Mouse (Mus musculus) testis, adult 2 months (tissue): ENCODE measurements around the gene Eif3l. TPM values are rescaled to one million over a fixed set of nuclear protein-coding genes. Genes with fewer than 3 reads are reported as not detected.

ENCODE experiments used
- H3K27ac ChIP-seq: fragments of 200-500 bp; 2 replicates; pipeline ENCODE4 v1.5.1; 2012; ENCODE audit warnings: low read depth, low read length; ENCODE audit not compliant: control insufficient read depth, insufficient read depth
- H3K27me3 ChIP-seq: fragments of 200-500 bp; 2 replicates; pipeline ENCODE4 v1.6.1; 2012; ENCODE audit warnings: mild to moderate bottlenecking, low read length, moderate library complexity; ENCODE audit not compliant: control insufficient read depth, insufficient read depth
- H3K36me3 ChIP-seq: fragments of 200-500 bp; 2 replicates; pipeline ENCODE4 v1.6.1; 2012; ENCODE audit warnings: mild to moderate bottlenecking, low read length; ENCODE audit not compliant: control insufficient read depth, insufficient read depth
- H3K4me1 ChIP-seq: fragments of 200-500 bp; 2 replicates; pipeline ENCODE4 v1.6.1; 2012; ENCODE audit warnings: low read length; ENCODE audit not compliant: control insufficient read depth, insufficient read depth
- H3K4me3 ChIP-seq: fragments of 200-500 bp; 2 replicates; pipeline ENCODE4 v1.5.1; 2012; ENCODE audit warnings: low read depth, mild to moderate bottlenecking, low read length, moderate library complexity, mixed read lengths; ENCODE audit not compliant: control insufficient read depth
- CTCF ChIP-seq: fragments of 200-500 bp; IDR thresholded peaks from 2 replicates; pipeline ENCODE4 v1.5.1; 2012; ENCODE audit warnings: low read depth, mild to moderate bottlenecking, inconsistent platforms, low read length, moderate library complexity; ENCODE audit not compliant: control insufficient read depth, insufficient read depth, insufficient replicate concordance
- POLR2A ChIP-seq: fragments of 200-500 bp; IDR thresholded peaks from 2 replicates; pipeline ENCODE4 v1.6.1; 2012; ENCODE audit warnings: low read depth, mild to moderate bottlenecking, inconsistent platforms, low read length, moderate library complexity; ENCODE audit not compliant: control insufficient read depth
- polyA plus RNA-seq: library from polyadenylated mRNA; depleted of rRNA; stranded (reverse); fragments of >200 nt; gene quantifications from 2 replicates; pipeline ENCODE4 v1.2.3, GENCODE M21; 2012

Gene Eif3l
- polyA plus RNA-seq, 1 experiment: 110 TPM

- Histone ChIP-seq H3K27ac (peak within 1 kb of the TSS; percentile 90), H3K4me3 (peak within 1 kb of the TSS; percentile 94), H3K36me3 (no peaks in the 10 kb centered on the region), H3K4me1 (peaks cover 22% of the 10 kb centered on the region), H3K27me3 (no peaks in the 10 kb centered on the region)
- TF ChIP-seq CTCF (no peak), POLR2A (0 out of 2 replicates have a peak, but pooled peaks have one; percentile 14)
Observed at GRCm38 (mm10) chr15:79108421-79109320, 33.7 kb downstream of the Eif3l start, which contains the start of gene Micall1. Gene Micall1, plus strand, starts transcription at chr15:79108898.

DNA sequence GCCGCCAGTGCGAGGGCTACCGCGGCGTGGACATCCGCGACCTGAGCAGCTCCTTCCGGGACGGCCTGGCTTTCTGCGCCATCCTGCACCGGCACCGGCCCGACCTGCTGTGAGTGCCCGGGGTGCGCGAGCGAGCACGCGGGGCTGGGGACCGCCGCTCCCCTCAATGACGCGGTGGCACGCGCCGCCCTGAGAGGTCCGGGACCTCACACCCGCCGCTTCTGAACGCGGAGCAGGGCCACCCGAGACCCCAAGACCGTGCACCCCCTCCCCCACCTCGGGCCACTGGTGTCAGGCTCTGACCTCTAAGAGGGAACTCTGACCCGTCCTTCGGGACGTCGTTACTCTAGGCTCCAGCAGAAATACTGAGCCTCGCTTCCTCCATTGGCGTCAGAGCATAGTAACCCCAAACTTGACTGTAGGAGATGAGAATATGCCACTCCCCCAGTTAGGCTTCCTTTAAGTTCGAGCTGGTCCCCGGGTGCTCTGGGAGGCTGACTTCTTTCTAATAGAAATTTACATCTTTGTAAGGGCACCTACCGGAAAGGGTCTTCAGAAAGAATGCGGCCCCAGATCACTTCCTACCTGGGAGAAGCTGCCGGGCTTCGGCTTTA, 34.4 kb downstream of the Eif3l start:
- Histone ChIP-seq H3K27me3 (no peaks in the 10 kb centered on the region), H3K27ac (peak overlapping the region; percentile 90), H3K36me3 (no peaks in the 10 kb centered on the region), H3K4me3 (peak overlapping the region; percentile 94), H3K4me1 (peaks cover 22% of the 10 kb centered on the region)
- TF ChIP-seq CTCF (no peak), POLR2A (no peak; the same call in 1 of the 2 replicates)

GRCm38 (mm10) chr15:79110031-79110430, 35.1 kb downstream of the Eif3l start:
- Histone ChIP-seq H3K27me3 (no peaks in the 10 kb centered on the region), H3K4me3 (peak overlapping the region; percentile 94), H3K27ac (peak overlapping the region; percentile 90; the same call in 1 of the 2 replicates), H3K36me3 (no peaks in the 10 kb centered on the region), H3K4me1 (peaks cover 22% of the 10 kb centered on the region)
- TF ChIP-seq POLR2A (no peak), CTCF (no peak)

- Histone ChIP-seq H3K4me1 (peaks cover 22% of the 10 kb centered on the region), H3K27ac (no peak overlapping the region), H3K36me3 (peaks cover 1% of the 10 kb centered on the region; the same call in 1 of the 2 replicates), H3K27me3 (no peaks in the 10 kb centered on the region), H3K4me3 (no peak overlapping the region)
- no peak for TF ChIP-seq POLR2A
- no peak for TF ChIP-seq CTCF
Observed at GRCm38 (mm10) chr15:79110528-79110927, 35.5 kb downstream of the Eif3l start.

DNA sequence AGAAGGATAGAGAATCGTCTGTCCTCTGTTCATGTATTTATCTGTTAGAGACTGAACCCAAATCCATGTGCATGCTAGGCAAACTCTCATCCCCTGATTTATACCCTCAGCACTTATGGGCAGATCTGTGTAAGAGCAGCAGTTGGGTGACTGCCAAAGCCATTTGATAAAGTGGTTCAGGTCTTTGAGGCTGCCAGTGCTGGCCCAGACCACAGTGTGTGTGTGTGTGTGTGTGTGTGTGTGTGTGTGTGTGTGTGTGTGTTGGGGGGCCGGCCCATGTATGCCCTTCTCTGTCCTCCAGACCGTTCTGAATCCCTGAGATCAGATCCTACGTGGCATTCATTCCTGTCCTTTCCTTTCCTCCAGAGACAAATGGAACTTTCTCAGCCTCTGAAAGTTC, 36.8 kb downstream of the Eif3l start:
- no peak for TF ChIP-seq POLR2A
- Histone ChIP-seq H3K4me3 (no peak overlapping the region), H3K4me1 (peaks cover 22% of the 10 kb centered on the region), H3K27ac (no peak overlapping the region), H3K36me3 (peaks cover 4% of the 10 kb centered on the region), H3K27me3 (no peaks in the 10 kb centered on the region)

- Histone ChIP-seq H3K27ac (no peak overlapping the region), H3K36me3 (peaks cover 4% of the 10 kb centered on the region), H3K4me1 (peaks cover 5% of the 10 kb centered on the region), H3K27me3 (no peaks in the 10 kb centered on the region), H3K4me3 (no peak overlapping the region)
- no peak for TF ChIP-seq POLR2A
- TF ChIP-seq CTCF: no peak
Observed at GRCm38 (mm10) chr15:79115276-79115675, 40.3 kb downstream of the Eif3l start.

- Histone ChIP-seq H3K36me3 (peaks cover 4% of the 10 kb centered on the region), H3K4me3 (no peak overlapping the region), H3K27ac (no peak overlapping the region), H3K27me3 (no peaks in the 10 kb centered on the region), H3K4me1 (no peaks in the 10 kb centered on the region)
- TF ChIP-seq CTCF: no peak
Observed at GRCm38 (mm10) chr15:79119491-79119890, 44.5 kb downstream of the Eif3l start.
